Mouse (Mus musculus): ENCODE measurements around the gene Pkm. TPM values are rescaled to one million over a fixed set of nuclear protein-coding genes. Genes with fewer than 3 reads are reported as not detected.

Pkm gene
- total and polyA plus RNA-seq, 3 experiments, result 71.6 to 2,746 (median 710) TPM

DNA sequence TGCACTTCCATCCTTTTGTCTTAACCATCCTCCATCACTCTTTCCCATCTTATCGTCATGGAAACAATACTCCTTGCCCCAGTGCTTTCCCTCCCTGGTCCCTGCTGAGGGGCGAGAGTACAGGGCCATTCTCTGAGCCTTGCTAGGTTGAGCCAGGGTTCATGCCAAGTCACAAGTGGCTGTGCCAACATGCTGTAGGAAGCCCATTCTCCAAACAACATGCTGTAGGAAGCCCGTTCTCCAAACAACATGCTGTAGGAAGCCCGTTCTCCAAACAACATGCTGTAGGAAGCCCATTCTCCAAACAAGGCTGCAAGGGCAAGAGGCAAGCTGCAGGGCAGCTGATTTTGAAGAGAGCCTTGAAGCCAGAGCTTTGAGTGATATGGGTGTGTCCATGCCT is 62.1 kb downstream of the Pkm start:
- no peaks in the 10 kb centered on the region for H3K36me3 ChIP-seq (ENCODE audit: control insufficient read depth in 1 of 2, insufficient read depth in 2 of 2, low read length in 2 of 2)
- no peaks in the 10 kb centered on the region for H3K79me2 ChIP-seq (ENCODE audit: control insufficient read depth, insufficient read depth, low read length, poor library complexity)
- H3K4me3 ChIP-seq (ENCODE audit: control insufficient read depth in 1 of 2, insufficient read depth in 1 of 2, low read depth in 2 of 2, low read length in 2 of 2), result no peak overlapping the region
- no peaks in the 10 kb centered on the region for H3K9me3 ChIP-seq (replicated peaks; ENCODE audit: insufficient read depth, low read length)
- H3K27me3 ChIP-seq (ENCODE audit: control insufficient read depth in 1 of 2, insufficient read depth in 2 of 2, low read length in 2 of 2), result peaks cover 2 to 4% of the 10 kb centered on the region in 2 experiments; a peak in 2 of 4 replicates
- H3K4me1 ChIP-seq (ENCODE audit: control insufficient read depth in 1 of 2, insufficient read depth in 2 of 2, low read length in 2 of 2), result peaks cover 0 to under 1% of the 10 kb centered on the region in 2 experiments; a peak in 1 of 4 replicates
- DNase-seq (ENCODE audit: low read depth, low spot score), result no peak
- no peak overlapping the region for H3K9ac ChIP-seq (ENCODE audit: control insufficient read depth, low read depth, low read length, poor library complexity, severe bottlenecking)
- TF ChIP-seq POLR2AphosphoS2 (IDR thresholded peaks at IDR 0.05; ENCODE audit: low read length), result no peak
- TF ChIP-seq BHLHE40 (IDR thresholded peaks at IDR 0.05; ENCODE audit: borderline replicate concordance, low read depth, low read length), result no peak
- TF ChIP-seq MYC (IDR thresholded peaks at IDR 0.05; ENCODE audit: low read depth, low read length), result no peak
- TF ChIP-seq GABPA (IDR thresholded peaks at IDR 0.05; ENCODE audit: low read depth, low read length), result no peak
- TF ChIP-seq MEF2A (IDR thresholded peaks at IDR 0.05; ENCODE audit: extremely low read depth, insufficient replicate concordance, low read depth, low read length, poor library complexity, severe bottlenecking), result no peak
- no peak for TF ChIP-seq ELF1 (IDR thresholded peaks at IDR 0.05; ENCODE audit: low read depth, low read length)
- no peak for TF ChIP-seq JUND (IDR thresholded peaks at IDR 0.05; ENCODE audit: low read depth, low read length)
- no peak for TF ChIP-seq MYB (IDR thresholded peaks at IDR 0.05; ENCODE audit: low read depth, low read length)
- TF ChIP-seq ZC3H11A (IDR thresholded peaks at IDR 0.05; ENCODE audit: low read depth, low read length), result no peak
- no peak for TF ChIP-seq EP300 (IDR thresholded peaks at IDR 0.05; ENCODE audit: low read depth in 1 of 2, low read length in 2 of 2)
- TF ChIP-seq HCFC1 (IDR thresholded peaks at IDR 0.05; ENCODE audit: low read depth, low read length), result no peak
- no peak for TF ChIP-seq TBP (IDR thresholded peaks at IDR 0.05; ENCODE audit: low read depth, low read length)
- no peak for TF ChIP-seq MXI1 (IDR thresholded peaks at IDR 0.05; ENCODE audit: low read depth, low read length)
- no peak for TF ChIP-seq ZMIZ1 (IDR thresholded peaks at IDR 0.05; ENCODE audit: low read depth, low read length)
- no peak for TF ChIP-seq CHD2 (IDR thresholded peaks at IDR 0.05; ENCODE audit: low read length)
- TF ChIP-seq MAFK (IDR thresholded peaks at IDR 0.05; ENCODE audit: borderline replicate concordance, low read depth, low read length), result no peak
- TF ChIP-seq ZKSCAN1 (IDR thresholded peaks at IDR 0.05; ENCODE audit: low read depth, low read length), result no peak
- no peak for TF ChIP-seq GATA1 (IDR thresholded peaks at IDR 0.05; ENCODE audit: low read depth, low read length)
- TF ChIP-seq CTCF (IDR thresholded peaks at IDR 0.05 in 2 of 3, conservative IDR thresholded peaks at IDR 0.05 in 1 of 3; ENCODE audit: control insufficient read depth in 1 of 3, insufficient read depth in 1 of 3, low read depth in 2 of 3, low read length in 3 of 3, poor library complexity in 1 of 3, severe bottlenecking in 1 of 3), result no peak
- no peak overlapping the region for H3K27ac ChIP-seq (ENCODE audit: control insufficient read depth, low read depth, low read length)

DNA sequence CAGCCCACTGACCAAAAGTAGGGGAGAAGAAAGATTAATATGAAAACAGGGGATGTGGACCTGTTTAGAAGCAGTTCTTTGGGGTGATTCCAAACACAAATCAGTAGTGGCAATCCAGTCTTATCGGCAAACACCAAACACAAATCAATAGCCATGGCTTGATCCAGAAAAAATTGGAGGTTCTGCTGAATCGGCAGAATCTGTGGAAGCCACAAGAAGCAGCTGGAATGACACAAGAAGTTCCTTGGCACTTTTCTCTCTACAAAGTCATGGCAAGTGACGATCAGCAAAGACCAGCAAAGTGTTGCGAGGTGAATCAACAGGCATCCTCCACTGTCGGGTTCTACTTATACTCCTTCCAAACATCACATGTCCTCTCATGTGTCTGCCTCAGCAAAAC is 65.0 kb downstream of the Pkm start:
- Histone ChIP-seq H3K9ac (ENCODE audit: control insufficient read depth, low read depth, low read length, poor library complexity, severe bottlenecking) (no peak overlapping the region), H3K79me2 (ENCODE audit: control insufficient read depth, insufficient read depth, low read length, poor library complexity) (no peaks in the 10 kb centered on the region), H3K9me3 (replicated peaks; ENCODE audit: insufficient read depth, low read length) (no peaks in the 10 kb centered on the region), H3K36me3 (ENCODE audit: control insufficient read depth in 1 of 2, insufficient read depth in 2 of 2, low read length in 2 of 2) (no peaks in the 10 kb centered on the region), H3K27ac (ENCODE audit: control insufficient read depth, low read depth, low read length) (no peak overlapping the region), H3K27me3 (ENCODE audit: control insufficient read depth in 1 of 2, insufficient read depth in 2 of 2, low read length in 2 of 2) (no peaks in the 10 kb centered on the region; a peak in 1 of 4 replicates), H3K4me1 (ENCODE audit: control insufficient read depth in 1 of 2, insufficient read depth in 2 of 2, low read length in 2 of 2) (peaks cover 0 to 3% of the 10 kb centered on the region in 2 experiments; a peak in 1 of 4 replicates), H3K4me3 (ENCODE audit: control insufficient read depth in 1 of 2, insufficient read depth in 1 of 2, low read depth in 2 of 2, low read length in 2 of 2) (no peak overlapping the region)
- DNase-seq (ENCODE audit: low read depth, low spot score), result no peak
- TF ChIP-seq MAFK (IDR thresholded peaks at IDR 0.05; ENCODE audit: borderline replicate concordance, low read depth, low read length) (peak; percentile 20; the same call in 1 of the 2 replicates), UBTF (IDR thresholded peaks at IDR 0.05; ENCODE audit: borderline replicate concordance, insufficient read depth, low read depth, low read length) (no peak)

Data from MEL (cell line).